Mouse (Mus musculus) liver, adult 2 months (tissue): ENCODE results near the gene Ctf1. TPM values are rescaled to one million over a fixed set of nuclear protein-coding genes. Genes with fewer than 3 reads are reported as not detected.

Experiments
- DNase-seq: peaks from one replicate; pipeline ENCODE4 v3.0.0-alpha.2; 2011; ENCODE audit warnings: low read depth, low spot score; ENCODE audit errors: extremely low read depth
- H3K27ac ChIP-seq: fragments of 200-500 bp; replicated peaks from 2 replicates; pipeline ENCODE4 v1.5.1; 2012; ENCODE audit warnings: low read depth, mild to moderate bottlenecking, control low read depth, inconsistent platforms, low read length; ENCODE audit not compliant: insufficient read depth
- H3K27me3 ChIP-seq: fragments of 200-500 bp; 2 replicates; pipeline ENCODE4 v1.6.1; 2012; ENCODE audit warnings: mild to moderate bottlenecking, moderate library complexity, low read length, inconsistent platforms; ENCODE audit not compliant: control insufficient read depth, insufficient read depth
- H3K36me3 ChIP-seq: fragments of 200-500 bp; 2 replicates; pipeline ENCODE4 v1.6.1; 2012; ENCODE audit warnings: low read length, inconsistent platforms; ENCODE audit not compliant: control insufficient read depth, insufficient read depth
- H3K4me1 ChIP-seq: fragments of 200-500 bp; 2 replicates; pipeline ENCODE4 v1.6.1; 2011; ENCODE audit warnings: low read length; ENCODE audit not compliant: control insufficient read depth, insufficient read depth
- H3K4me3 ChIP-seq: fragments of 200-500 bp; 2 replicates; pipeline ENCODE4 v1.5.1; 2011; ENCODE audit warnings: low read depth, mild to moderate bottlenecking, control low read depth, low read length, moderate library complexity; ENCODE audit not compliant: insufficient read depth
- H3K79me2 ChIP-seq: fragments of 200-500 bp; 2 replicates; pipeline ENCODE4 v1.6.1; 2012; ENCODE audit warnings: inconsistent platforms, mild to moderate bottlenecking, low read length, moderate library complexity; ENCODE audit not compliant: control insufficient read depth, insufficient read depth
- H3K9ac ChIP-seq: fragments of 200-500 bp; 2 replicates; pipeline ENCODE4 v1.6.1; 2012; ENCODE audit warnings: low read depth, mild to moderate bottlenecking, control low read depth, inconsistent platforms, low read length
- CTCF ChIP-seq: fragments of 200-500 bp; IDR thresholded peaks from 2 replicates; pipeline ENCODE4 v1.5.1; 2011; ENCODE audit warnings: low read depth, low read length, control low read depth
- POLR2A ChIP-seq: fragments of 200-500 bp; IDR thresholded peaks from 2 replicates; pipeline ENCODE4 v1.6.1; 2011; ENCODE audit warnings: low read length, control low read depth; ENCODE audit not compliant: insufficient read depth; ENCODE audit errors: extremely low read depth
- WGBS: fragments of 180-500 bp; shearing (Covaris S2); methylation state at CpG from one replicate; pipeline ENCODE4 v1.1.7; 2018; 5-methylcytosine and 5-hydroxymethylcytosine counted together
- polyA plus RNA-seq: library from polyadenylated mRNA; depleted of rRNA; stranded (reverse); fragments of >200 nt; gene quantifications from 2 replicates; pipeline ENCODE4 v1.2.3, GENCODE M21; 2012; rRNA removed
- total RNA-seq: library from RNA; depleted of rRNA; stranded (reverse); fragments of >200 nt; gene quantifications from 2 replicates; pipeline ENCODE4 v1.2.3, GENCODE M21; 2014; rRNA removed

Gene Ctf1
- total and polyA plus RNA-seq, 2 experiments, result 2.7 to 10.5 TPM

GRCm38 (mm10) chr7:127763642-127764041 lies 51.1 kb downstream of the Ctf1 start:
- no peak overlapping the region for H3K27ac ChIP-seq
- no peak overlapping the region for H3K9ac ChIP-seq
- no peak for TF ChIP-seq CTCF
- no peak for TF ChIP-seq POLR2A
- no peak overlapping the region for H3K4me3 ChIP-seq
- no peaks in the 10 kb centered on the region for H3K79me2 ChIP-seq
- no peak for DNase-seq
- no peaks in the 10 kb centered on the region for H3K27me3 ChIP-seq
- H3K36me3 ChIP-seq, result peaks cover 5% of the 10 kb centered on the region; the same call in 1 of the 2 replicates
- no peaks in the 10 kb centered on the region for H3K4me1 ChIP-seq
- WGBS, result 90% methylated on average over 4 of the region's 4 CpGs

GRCm38 (mm10) chr7:127765756-127766155 lies 53.2 kb downstream of the Ctf1 start:
- no peaks in the 10 kb centered on the region for H3K27me3 ChIP-seq
- peaks cover 5% of the 10 kb centered on the region; the same call in 1 of the 2 replicates for H3K36me3 ChIP-seq
- TF ChIP-seq POLR2A, result no peak
- no peak for TF ChIP-seq CTCF
- DNase-seq, result no peak
- no peak overlapping the region for H3K9ac ChIP-seq
- WGBS, result 34% methylated on average over 2 of the region's 2 CpGs
- peaks cover 5% of the 10 kb centered on the region for H3K4me1 ChIP-seq
- H3K4me3 ChIP-seq, result no peak overlapping the region
- no peak overlapping the region for H3K27ac ChIP-seq
- no peaks in the 10 kb centered on the region; the same call in 1 of the 2 replicates for H3K79me2 ChIP-seq

GRCm38 (mm10) chr7:127766851-127767609 lies 54.5 kb downstream of the Ctf1 start:
- Histone ChIP-seq H3K36me3 (peaks cover 5% of the 10 kb centered on the region; the same call in 1 of the 2 replicates), H3K4me1 (peaks cover 10% of the 10 kb centered on the region), H3K79me2 (no peaks in the 10 kb centered on the region; the same call in 1 of the 2 replicates), H3K27me3 (no peaks in the 10 kb centered on the region), H3K27ac (no peak overlapping the region), H3K4me3 (no peak overlapping the region), H3K9ac (no peak overlapping the region)
- DNase-seq, result no peak
- WGBS, result 83% methylated on average over 17 of the region's 17 CpGs
- TF ChIP-seq POLR2A (no peak), CTCF (no peak)

Other genes with a start within 250 kb of the Ctf1 start
- gene Fbrs, start 233.5 kb upstream of the Ctf1 start, total RNA-seq, result 3.6 and 6.4 TPM in 2 replicates
- 9.5 and 11.8 TPM in 2 replicates for gene Fbrs, start 233.5 kb upstream of the Ctf1 start, polyA plus RNA-seq
- gene Srcap, start 200.8 kb upstream of the Ctf1 start, total RNA-seq, result 10.9 and 13.8 TPM in 2 replicates
- gene Srcap, start 200.8 kb upstream of the Ctf1 start, polyA plus RNA-seq, result 8.9 and 9.6 TPM in 2 replicates
- 4.6 and 7.7 TPM in 2 replicates for gene Gm42715, start 193.2 kb upstream of the Ctf1 start, total RNA-seq
- gene Gm42715, start 193.2 kb upstream of the Ctf1 start, polyA plus RNA-seq, result 5.9 and 7.5 TPM in 2 replicates
- 2.7 and 2.8 TPM in 2 replicates for gene Tmem265, start 151.3 kb upstream of the Ctf1 start, total RNA-seq
- 0.20 TPM in 1 of 2 replicates, not detected in the other for gene Tmem265, start 151.3 kb upstream of the Ctf1 start, polyA plus RNA-seq
- 20.1 and 22.2 TPM in 2 replicates for gene Phkg2, start 139.4 kb upstream of the Ctf1 start, total RNA-seq
- gene Phkg2, start 139.4 kb upstream of the Ctf1 start, polyA plus RNA-seq, result 33.4 and 40.5 TPM in 2 replicates
- gene Ccdc189, start 124.1 kb upstream of the Ctf1 start, total RNA-seq, result 1.5 and 1.9 TPM in 2 replicates
- 1.3 and 1.7 TPM in 2 replicates for gene Ccdc189, start 124.1 kb upstream of the Ctf1 start, polyA plus RNA-seq
- 14.5 and 18.3 TPM in 2 replicates for gene Rnf40, start 124.0 kb upstream of the Ctf1 start, total RNA-seq
- gene Rnf40, start 124.0 kb upstream of the Ctf1 start, polyA plus RNA-seq, result 12.4 and 13.6 TPM in 2 replicates
- gene Zfp629, start 96.9 kb upstream of the Ctf1 start, total RNA-seq, result 5.0 and 7.0 TPM in 2 replicates
- gene Zfp629, start 96.9 kb upstream of the Ctf1 start, polyA plus RNA-seq, result 4.8 and 5.8 TPM in 2 replicates
- 7.3 and 7.6 TPM in 2 replicates for gene Bcl7c, start 3.8 kb upstream of the Ctf1 start, total RNA-seq
- gene Bcl7c, start 3.8 kb upstream of the Ctf1 start, polyA plus RNA-seq, result 20.0 and 23.2 TPM in 2 replicates
- gene Ctf2, start 19.4 kb downstream of the Ctf1 start, total RNA-seq, result not detected in 2 replicates
- not detected in 2 replicates for gene Ctf2, start 19.4 kb downstream of the Ctf1 start, polyA plus RNA-seq
- gene Fbxl19, start 31.8 kb downstream of the Ctf1 start, total RNA-seq, result 1.9 and 2.4 TPM in 2 replicates
- gene Fbxl19, start 31.8 kb downstream of the Ctf1 start, polyA plus RNA-seq, result 3.9 and 4.7 TPM in 2 replicates
- gene Orai3, start 57.1 kb downstream of the Ctf1 start, total RNA-seq, result 10.2 and 14.7 TPM in 2 replicates
- gene Orai3, start 57.1 kb downstream of the Ctf1 start, polyA plus RNA-seq, result 21.1 and 26.6 TPM in 2 replicates
- gene Setd1a, start 63.9 kb downstream of the Ctf1 start, total RNA-seq, result 2.6 and 5.4 TPM in 2 replicates
- 5.5 and 7.8 TPM in 2 replicates for gene Setd1a, start 63.9 kb downstream of the Ctf1 start, polyA plus RNA-seq
- gene Gm49388, start 72.9 kb downstream of the Ctf1 start, total RNA-seq, result not detected in 2 replicates
- not detected in 2 replicates for gene Gm49388, start 72.9 kb downstream of the Ctf1 start, polyA plus RNA-seq
- gene Hsd3b7, start 87.9 kb downstream of the Ctf1 start, total RNA-seq, result 458 and 477 TPM in 2 replicates
- 1,150 and 1,162 TPM in 2 replicates for gene Hsd3b7, start 87.9 kb downstream of the Ctf1 start, polyA plus RNA-seq
- 16.7 and 18.5 TPM in 2 replicates for gene Stx4a, start 111.6 kb downstream of the Ctf1 start, total RNA-seq
- 34.7 and 38.3 TPM in 2 replicates for gene Stx4a, start 111.6 kb downstream of the Ctf1 start, polyA plus RNA-seq
- 0.55 and 0.87 TPM in 2 replicates for gene Stx1b, start 111.8 kb downstream of the Ctf1 start, total RNA-seq
- 7.9 TPM in 2 replicates for gene Stx1b, start 111.8 kb downstream of the Ctf1 start, polyA plus RNA-seq
- 8.8 and 11.5 TPM in 2 replicates for gene Zfp646, start 163.5 kb downstream of the Ctf1 start, total RNA-seq
- gene Zfp646, start 163.5 kb downstream of the Ctf1 start, polyA plus RNA-seq, result 6.0 and 7.4 TPM in 2 replicates
- gene Zfp668, start 164.1 kb downstream of the Ctf1 start, total RNA-seq, result 0.65 and 0.94 TPM in 2 replicates
- gene Zfp668, start 164.1 kb downstream of the Ctf1 start, polyA plus RNA-seq, result 2.1 and 2.2 TPM in 2 replicates
- gene Prss53, start 178.2 kb downstream of the Ctf1 start, total RNA-seq, result 2.3 and 2.5 TPM in 2 replicates
- gene Prss53, start 178.2 kb downstream of the Ctf1 start, polyA plus RNA-seq, result 9.2 and 12.0 TPM in 2 replicates
- not detected in 2 replicates for gene Gm21974, start 182.7 kb downstream of the Ctf1 start, total RNA-seq
- not detected in 2 replicates for gene Gm21974, start 182.7 kb downstream of the Ctf1 start, polyA plus RNA-seq
- gene Vkorc1, start 182.9 kb downstream of the Ctf1 start, total RNA-seq, result 261 and 316 TPM in 2 replicates
- gene Vkorc1, start 182.9 kb downstream of the Ctf1 start, polyA plus RNA-seq, result 833 and 889 TPM in 2 replicates
- gene Bckdk, start 191.3 kb downstream of the Ctf1 start, total RNA-seq, result 8.2 and 12.0 TPM in 2 replicates
- gene Bckdk, start 191.3 kb downstream of the Ctf1 start, polyA plus RNA-seq, result 17.5 and 19.8 TPM in 2 replicates
- gene Kat8, start 199.8 kb downstream of the Ctf1 start, total RNA-seq, result 15.8 and 18.3 TPM in 2 replicates
- 11.5 and 12.6 TPM in 2 replicates for gene Kat8, start 199.8 kb downstream of the Ctf1 start, polyA plus RNA-seq
- 2.9 and 5.9 TPM in 2 replicates for gene Prss8, start 217.4 kb downstream of the Ctf1 start, total RNA-seq
- gene Prss8, start 217.4 kb downstream of the Ctf1 start, polyA plus RNA-seq, result 3.8 and 8.6 TPM in 2 replicates
- 8.1 and 8.7 TPM in 2 replicates for gene Prss36, start 234.0 kb downstream of the Ctf1 start, total RNA-seq
- gene Prss36, start 234.0 kb downstream of the Ctf1 start, polyA plus RNA-seq, result 17.2 and 18.2 TPM in 2 replicates